Mouse (Mus musculus) gastrocnemius, postnatal 25 days (tissue): ENCODE data around the gene Ipmk. TPM values are rescaled to one million over a fixed set of nuclear protein-coding genes. Genes with fewer than 3 reads are reported as not detected.

Experiments used
- DNase-seq: peaks from one replicate; pipeline ENCODE4 v3.0.0; 2022
- total RNA-seq, 2 experiments: library from RNA; stranded (reverse); gene quantifications; 1 replicate in 1 of 2; 2 replicates in 1 of 2; pipeline ENCODE4 v1.2.3; 2021

The Ipmk gene
- total RNA-seq, 2 experiments from 2014 or later, result 16.2 to 17.6 TPM

GRCm38 (mm10) chr10:71340195-71340594 lies 7.4 kb upstream of the Ipmk start:
- no peak for DNase-seq

- no peak for DNase-seq
Observed at GRCm38 (mm10) chr10:71341290-71341689, 6.3 kb upstream of the Ipmk start.

- DNase-seq, result no peak
Observed at GRCm38 (mm10) chr10:71342030-71342805, 5.3 kb upstream of the Ipmk start.

- DNase-seq, result no peak
Observed at GRCm38 (mm10) chr10:71343130-71343529, 4.4 kb upstream of the Ipmk start.

- DNase-seq, result no peak
Observed at GRCm38 (mm10) chr10:71343567-71344265, 3.8 kb upstream of the Ipmk start.

- peak; percentile 96 for DNase-seq
Observed at GRCm38 (mm10) chr10:71344579-71345143, 2.9 kb upstream of the Ipmk start, which contains the start of gene Cisd1. Cisd1 (minus strand) TSS chr10:71344954.

GRCm38 (mm10) chr10:71346106-71346505 lies 1.5 kb upstream of the Ipmk start:
- DNase-seq, result no peak

- DNase-seq, result no peak
Observed at GRCm38 (mm10) chr10:71346722-71347508, 648 bp upstream of the Ipmk start.

GRCm38 (mm10) chr10:71347964-71348636 lies 537 bp downstream of the Ipmk start:
- DNase-seq, result no peak

GRCm38 (mm10) chr10:71348637-71349280 lies 1.2 kb downstream of the Ipmk start:
- no peak for DNase-seq

- DNase-seq, result no peak
Observed at GRCm38 (mm10) chr10:71349290-71349689, 1.7 kb downstream of the Ipmk start.

- DNase-seq, result no peak
Observed at GRCm38 (mm10) chr10:71351301-71351700, 3.7 kb downstream of the Ipmk start.

GRCm38 (mm10) chr10:71353850-71354249 lies 6.3 kb downstream of the Ipmk start:
- no peak for DNase-seq

- DNase-seq, result no peak
Observed at GRCm38 (mm10) chr10:71354947-71355346, 7.4 kb downstream of the Ipmk start.

- DNase-seq, result no peak
Observed at GRCm38 (mm10) chr10:71361044-71361443, 13.5 kb downstream of the Ipmk start.

- no peak for DNase-seq
Observed at GRCm38 (mm10) chr10:71361836-71362562, 14.4 kb downstream of the Ipmk start.

GRCm38 (mm10) chr10:71363440-71363839 lies 15.9 kb downstream of the Ipmk start:
- no peak for DNase-seq

GRCm38 (mm10) chr10:71363858-71364257 lies 16.3 kb downstream of the Ipmk start:
- DNase-seq, result no peak

GRCm38 (mm10) chr10:71368128-71368940 lies 20.8 kb downstream of the Ipmk start:
- no peak for DNase-seq

- DNase-seq, result no peak
Observed at GRCm38 (mm10) chr10:71369466-71369865, 21.9 kb downstream of the Ipmk start.
